Mouse (Mus musculus) hindbrain, embryonic 14.5 days (tissue): ENCODE measurements around the gene Unc119. TPM values are rescaled to one million over a fixed set of nuclear protein-coding genes. Genes with fewer than 3 reads are reported as not detected.

Experiments used
- ATAC-seq: fragments of 200-750 bp; cut with Nextera tagmentation; 2 replicates; pipeline ENCODE4 v1.8.0; 2017; ENCODE audit warnings: moderate number of reproducible peaks, mild to moderate bottlenecking, moderate TSS enrichment, moderate library complexity; ENCODE audit not compliant: low FRiP score
- DNase-seq: peaks from one replicate; pipeline ENCODE4 v3.0.0-alpha.2; 2015; ENCODE audit warnings: low spot score
- H3K27ac ChIP-seq: fragments of 300-500 bp; sonication (generic); 2 replicates; pipeline ENCODE4 v1.5.1; 2014; ENCODE audit warnings: mild to moderate bottlenecking, moderate library complexity
- H3K27me3 ChIP-seq: fragments of 300-500 bp; sonication (generic); 2 replicates; pipeline ENCODE4 v1.6.1; 2014; ENCODE audit warnings: mild to moderate bottlenecking, low read length, mixed read lengths; ENCODE audit not compliant: control insufficient read depth, insufficient read depth
- H3K36me3 ChIP-seq: fragments of 300-500 bp; sonication (generic); replicated peaks from 2 replicates; pipeline ENCODE4 v1.6.1; 2014; ENCODE audit not compliant: control insufficient read depth, insufficient read depth
- H3K4me1 ChIP-seq: fragments of 300-500 bp; sonication (generic); replicated peaks from 2 replicates; pipeline ENCODE4 v1.6.1; 2014; ENCODE audit warnings: antibody characterized with exemption, low read length, mixed read lengths; ENCODE audit not compliant: control insufficient read depth, insufficient read depth
- H3K4me2 ChIP-seq: fragments of 300-500 bp; sonication (generic); replicated peaks from 2 replicates; pipeline ENCODE4 v1.6.1; 2014; ENCODE audit warnings: mild to moderate bottlenecking, moderate library complexity
- H3K4me3 ChIP-seq: fragments of 300-500 bp; sonication (generic); replicated peaks from 2 replicates; pipeline ENCODE4 v1.5.1; 2014; ENCODE audit warnings: mild to moderate bottlenecking, low read length
- H3K9ac ChIP-seq: fragments of 300-500 bp; sonication (generic); 2 replicates; pipeline ENCODE4 v1.6.1; 2014
- H3K9me3 ChIP-seq: fragments of 300-500 bp; sonication (generic); 2 replicates; pipeline ENCODE4 v1.6.1; 2016; ENCODE audit warnings: low read length; ENCODE audit not compliant: control insufficient read depth
- WGBS: fragments of 180-500 bp; shearing (Covaris S2); extraction: QIAGEN DNeasy Blood & Tissue Kit; methylation state at CpG from one replicate; pipeline ENCODE4 v1.1.7; 2014; 5-methylcytosine and 5-hydroxymethylcytosine counted together
- polyA plus RNA-seq: library from polyadenylated mRNA; unstranded; fragments of >200 nt; fragmentation: Nextera tagmentation; extraction: Ambion mirVana; gene quantifications from 2 replicates; pipeline ENCODE4 v1.2.1, GENCODE M21; 2014

Gene Unc119
- polyA plus RNA-seq, 1 experiment from 2014 or later, result 82.6 TPM

GRCm38 (mm10) chr11:78363309-78364007 lies 20.2 kb downstream of the Unc119 start:
- WGBS, result 85% methylated on average over 13 of the region's 13 CpGs
- Histone ChIP-seq H3K27me3 (no peaks in the 10 kb centered on the region), H3K27ac (no peak overlapping the region), H3K4me2 (no peak overlapping the region), H3K4me1 (no peaks in the 10 kb centered on the region), H3K4me3 (no peak overlapping the region), H3K9me3 (no peaks in the 10 kb centered on the region), H3K9ac (no peak overlapping the region), H3K36me3 (no peaks in the 10 kb centered on the region)
- ATAC-seq, result no peak
- DNase-seq, result no peak

GRCm38 (mm10) chr11:78364103-78364502 lies 20.8 kb downstream of the Unc119 start:
- ATAC-seq (no peak), DNase-seq (no peak)
- Histone ChIP-seq H3K4me1 (no peaks in the 10 kb centered on the region), H3K27ac (no peak overlapping the region), H3K36me3 (no peaks in the 10 kb centered on the region), H3K27me3 (no peaks in the 10 kb centered on the region), H3K9me3 (no peaks in the 10 kb centered on the region), H3K4me2 (no peak overlapping the region), H3K9ac (no peak overlapping the region), H3K4me3 (no peak overlapping the region)
- WGBS, result 65% methylated on average over 8 of the region's 8 CpGs

GRCm38 (mm10) chr11:78367456-78368225 lies 24.4 kb downstream of the Unc119 start:
- H3K36me3 ChIP-seq, result no peaks in the 10 kb centered on the region
- H3K27me3 ChIP-seq, result no peaks in the 10 kb centered on the region
- H3K27ac ChIP-seq, result no peak overlapping the region
- DNase-seq (no peak), ATAC-seq (no peak)
- no peaks in the 10 kb centered on the region for H3K9me3 ChIP-seq
- no peak overlapping the region for H3K4me2 ChIP-seq
- 91% methylated on average over 14 of the region's 15 CpGs for WGBS
- H3K9ac ChIP-seq, result no peak overlapping the region
- H3K4me1 ChIP-seq, result no peaks in the 10 kb centered on the region
- no peak overlapping the region for H3K4me3 ChIP-seq

DNA sequence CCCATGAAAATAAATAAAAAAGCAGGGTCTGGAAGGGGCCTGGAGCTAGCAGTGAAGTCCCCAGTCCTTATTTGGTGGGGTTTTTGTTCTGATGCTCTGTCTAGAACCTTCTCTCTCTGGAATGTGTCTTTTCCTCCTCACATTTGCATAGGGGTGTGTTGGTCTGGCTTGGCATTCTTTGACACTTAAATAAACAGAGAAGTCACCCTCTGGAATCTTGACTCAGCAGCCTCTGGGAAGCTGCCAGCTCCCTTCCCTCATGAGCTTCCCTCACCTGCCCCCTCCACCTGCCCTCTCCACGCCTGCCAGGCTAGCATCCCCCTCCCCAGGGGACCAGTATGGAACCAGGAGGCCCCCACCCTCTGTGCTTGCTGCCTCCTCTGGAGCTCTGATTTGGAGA lies 27.1 kb downstream of the Unc119 start:
- Histone ChIP-seq H3K27ac (no peak overlapping the region), H3K27me3 (no peaks in the 10 kb centered on the region), H3K36me3 (no peaks in the 10 kb centered on the region), H3K4me3 (no peak overlapping the region), H3K9me3 (no peaks in the 10 kb centered on the region), H3K4me2 (no peak overlapping the region), H3K4me1 (no peaks in the 10 kb centered on the region), H3K9ac (no peak overlapping the region)
- DNase-seq, result no peak
- WGBS, result 46% methylated on average over 1 of the region's 1 CpGs
- ATAC-seq, result no peak

- Histone ChIP-seq H3K4me3 (no peak overlapping the region), H3K36me3 (no peaks in the 10 kb centered on the region), H3K27me3 (no peaks in the 10 kb centered on the region), H3K4me1 (no peaks in the 10 kb centered on the region), H3K9me3 (no peaks in the 10 kb centered on the region), H3K9ac (no peak overlapping the region), H3K4me2 (no peak overlapping the region), H3K27ac (no peak overlapping the region)
- 92% methylated on average over 11 of the region's 11 CpGs for WGBS
- ATAC-seq (no peak), DNase-seq (no peak)
These were observed 28.4 kb downstream of the Unc119 start for GRCm38 (mm10) chr11:78371711-78372110.

DNA sequence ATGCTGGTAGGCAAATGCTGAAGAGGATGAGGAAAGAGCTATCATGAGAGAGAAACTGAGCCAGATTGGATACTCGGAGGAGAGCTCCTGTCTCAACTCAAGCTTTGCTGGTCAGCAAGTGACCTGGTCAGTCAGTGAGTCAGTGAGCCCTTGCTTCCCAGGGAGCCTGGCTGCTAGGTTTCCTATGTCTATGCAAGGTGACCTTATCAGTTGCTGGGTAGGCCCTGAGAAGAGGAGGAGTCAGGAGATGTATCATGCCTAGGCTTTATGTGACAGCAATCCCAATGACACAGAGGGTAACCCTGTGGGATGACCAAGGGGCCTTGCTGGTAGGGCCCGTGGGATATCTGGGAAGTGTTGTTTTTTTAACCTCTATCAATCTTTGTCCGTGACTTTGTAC lies 28.9 kb downstream of the Unc119 start:
- 78% methylated on average over 3 of the region's 3 CpGs for WGBS
- Histone ChIP-seq H3K36me3 (no peaks in the 10 kb centered on the region), H3K27ac (no peak overlapping the region), H3K4me3 (no peak overlapping the region), H3K27me3 (no peaks in the 10 kb centered on the region), H3K9me3 (no peaks in the 10 kb centered on the region), H3K4me1 (no peaks in the 10 kb centered on the region), H3K9ac (no peak overlapping the region), H3K4me2 (no peak overlapping the region)
- ATAC-seq (no peak), DNase-seq (no peak)

DNA sequence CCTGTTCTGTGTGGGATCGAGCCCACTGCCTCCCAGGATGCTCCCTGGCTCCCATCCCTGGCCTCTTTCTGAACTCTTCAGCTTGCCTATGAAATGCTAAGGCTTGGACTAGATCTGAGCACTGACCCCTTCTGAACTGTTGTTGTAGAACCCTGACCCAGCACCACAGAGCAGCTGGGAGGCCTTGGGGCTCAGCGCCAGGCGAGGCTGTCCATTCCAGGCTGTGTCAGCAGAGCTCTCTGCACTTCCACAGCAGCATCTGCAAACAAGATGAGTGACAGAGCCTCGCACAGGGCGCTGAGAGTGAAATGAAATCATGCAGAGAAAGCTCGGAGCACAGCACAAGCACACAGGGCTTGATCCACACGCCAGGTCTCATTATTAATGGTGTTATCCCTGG lies 29.3 kb downstream of the Unc119 start:
- DNase-seq (no peak), ATAC-seq (no peak)
- no peak overlapping the region for H3K9ac ChIP-seq
- WGBS, result 43% methylated on average over 7 of the region's 7 CpGs
- no peaks in the 10 kb centered on the region for H3K36me3 ChIP-seq
- H3K4me2 ChIP-seq, result no peak overlapping the region
- no peaks in the 10 kb centered on the region for H3K9me3 ChIP-seq
- no peak overlapping the region for H3K4me3 ChIP-seq
- no peaks in the 10 kb centered on the region for H3K27me3 ChIP-seq
- no peaks in the 10 kb centered on the region for H3K4me1 ChIP-seq
- no peak overlapping the region for H3K27ac ChIP-seq

- DNase-seq (no peak), ATAC-seq (no peak)
- 82% methylated on average over 8 of the region's 8 CpGs for WGBS
- Histone ChIP-seq H3K36me3 (no peaks in the 10 kb centered on the region), H3K9me3 (no peaks in the 10 kb centered on the region), H3K4me3 (no peak overlapping the region), H3K4me2 (no peak overlapping the region), H3K27ac (no peak overlapping the region), H3K4me1 (no peaks in the 10 kb centered on the region), H3K9ac (no peak overlapping the region), H3K27me3 (no peaks in the 10 kb centered on the region)
These were observed 30.9 kb downstream of the Unc119 start for GRCm38 (mm10) chr11:78374147-78374546.

- ATAC-seq, result no peak
- no peak overlapping the region for H3K4me2 ChIP-seq
- H3K27me3 ChIP-seq, result no peaks in the 10 kb centered on the region
- H3K4me3 ChIP-seq, result no peak overlapping the region
- no peak for DNase-seq
- H3K36me3 ChIP-seq, result no peaks in the 10 kb centered on the region
- H3K9ac ChIP-seq, result no peak overlapping the region
- H3K9me3 ChIP-seq, result no peaks in the 10 kb centered on the region
- H3K27ac ChIP-seq, result no peak overlapping the region
- no peaks in the 10 kb centered on the region for H3K4me1 ChIP-seq
- WGBS, result 61% methylated on average over 12 of the region's 12 CpGs
These were observed 34.4 kb downstream of the Unc119 start for GRCm38 (mm10) chr11:78377549-78378159.
